Mouse (Mus musculus) limb, embryonic 15.5 days (tissue): ENCODE measurements around the gene Hibadh. TPM values are rescaled to one million over a fixed set of nuclear protein-coding genes. Genes with fewer than 3 reads are reported as not detected.
A peak's percentile ranks its signal among the peaks of the same experiment; 100 is the strongest.

ENCODE experiments used
- ATAC-seq: fragments of 200-750 bp; cut with Nextera tagmentation; 2 replicates; pipeline ENCODE4 v1.8.0; 2017; ENCODE audit warnings: low read depth, moderate TSS enrichment; ENCODE audit not compliant: insufficient number of reproducible peaks, low FRiP score, low TSS enrichment
- H3K27ac ChIP-seq: fragments of 300-500 bp; sonication (generic); 2 replicates; pipeline ENCODE4 v1.5.1; 2015; ENCODE audit warnings: moderate library complexity, mild to moderate bottlenecking, inconsistent platforms
- H3K27me3 ChIP-seq: fragments of 300-500 bp; sonication (generic); 2 replicates; pipeline ENCODE4 v1.6.1; 2015; ENCODE audit warnings: inconsistent platforms
- H3K36me3 ChIP-seq: fragments of 300-500 bp; sonication (generic); 2 replicates; pipeline ENCODE4 v1.6.1; 2015; ENCODE audit warnings: inconsistent platforms
- H3K4me1 ChIP-seq: fragments of 300-500 bp; sonication (generic); 2 replicates; pipeline ENCODE4 v1.6.1; 2015; ENCODE audit warnings: inconsistent platforms
- H3K4me2 ChIP-seq: fragments of 300-500 bp; sonication (generic); 2 replicates; pipeline ENCODE4 v1.6.1; 2015; ENCODE audit warnings: mild to moderate bottlenecking, inconsistent platforms
- H3K4me3 ChIP-seq: fragments of 300-500 bp; sonication (generic); 2 replicates; pipeline ENCODE4 v1.5.1; 2015; ENCODE audit warnings: mild to moderate bottlenecking, inconsistent platforms
- H3K9ac ChIP-seq: fragments of 300-500 bp; sonication (generic); 2 replicates; pipeline ENCODE4 v1.6.1; 2015; ENCODE audit warnings: inconsistent platforms
- H3K9me3 ChIP-seq: fragments of 300-500 bp; sonication (generic); 2 replicates; pipeline ENCODE4 v1.6.1; 2016; ENCODE audit warnings: inconsistent platforms
- WGBS: fragments of 180-500 bp; shearing (Covaris S2); methylation state at CpG from one replicate; pipeline ENCODE4 v1.1.7; 2015; 5-methylcytosine and 5-hydroxymethylcytosine counted together
- polyA plus RNA-seq: library from polyadenylated mRNA; unstranded; fragments of >200 nt; fragmentation: Nextera tagmentation; extraction: Ambion mirVana; gene quantifications from 2 replicates; pipeline ENCODE4 v1.2.1, GENCODE M21; 2015

Gene Hibadh
- polyA plus RNA-seq, 1 experiment from 2014 or later, result 85.9 TPM

- ATAC-seq, result no peak
- Histone ChIP-seq H3K36me3 (no peaks in the 10 kb centered on the region), H3K27ac (no peak overlapping the region), H3K4me3 (no peak overlapping the region), H3K4me1 (no peaks in the 10 kb centered on the region), H3K9me3 (no peaks in the 10 kb centered on the region), H3K27me3 (no peaks in the 10 kb centered on the region), H3K9ac (no peak overlapping the region), H3K4me2 (no peak overlapping the region)
- WGBS, result 80% methylated on average over 2 of the region's 2 CpGs
Measured at GRCm38 (mm10) chr6:52635395-52635794, 4.8 kb downstream of the Hibadh start.

GRCm38 (mm10) chr6:52630625-52631024 lies 9.6 kb downstream of the Hibadh start:
- H3K9me3 ChIP-seq, result no peaks in the 10 kb centered on the region
- H3K27me3 ChIP-seq, result no peaks in the 10 kb centered on the region
- peaks cover 6% of the 10 kb centered on the region; the same call in 1 of the 2 replicates for H3K36me3 ChIP-seq
- no peak for ATAC-seq
- 90% methylated on average over 4 of the region's 4 CpGs for WGBS
- no peak overlapping the region for H3K4me2 ChIP-seq
- H3K4me1 ChIP-seq, result no peaks in the 10 kb centered on the region
- no peak overlapping the region for H3K27ac ChIP-seq
- no peak overlapping the region for H3K9ac ChIP-seq
- no peak overlapping the region for H3K4me3 ChIP-seq

GRCm38 (mm10) chr6:52629180-52629579 lies 11.0 kb downstream of the Hibadh start:
- no peak overlapping the region for H3K9ac ChIP-seq
- H3K4me1 ChIP-seq, result no peaks in the 10 kb centered on the region
- H3K27me3 ChIP-seq, result no peaks in the 10 kb centered on the region
- H3K9me3 ChIP-seq, result no peaks in the 10 kb centered on the region
- H3K4me3 ChIP-seq, result no peak overlapping the region
- no peak for ATAC-seq
- H3K36me3 ChIP-seq, result peaks cover 6% of the 10 kb centered on the region; the same call in 1 of the 2 replicates
- WGBS, result 97% methylated on average over 4 of the region's 4 CpGs
- no peak overlapping the region for H3K4me2 ChIP-seq
- H3K27ac ChIP-seq, result no peak overlapping the region

- ATAC-seq, result no peak
- H3K9ac ChIP-seq, result no peak overlapping the region
- H3K4me2 ChIP-seq, result no peak overlapping the region
- peaks cover 6% of the 10 kb centered on the region; the same call in 1 of the 2 replicates for H3K36me3 ChIP-seq
- no peaks in the 10 kb centered on the region for H3K9me3 ChIP-seq
- 87% methylated on average over 4 of the region's 4 CpGs for WGBS
- no peaks in the 10 kb centered on the region for H3K27me3 ChIP-seq
- no peak overlapping the region for H3K27ac ChIP-seq
- H3K4me1 ChIP-seq, result no peaks in the 10 kb centered on the region
- no peak overlapping the region for H3K4me3 ChIP-seq
Measured at GRCm38 (mm10) chr6:52626735-52627134, 13.5 kb downstream of the Hibadh start.

- Histone ChIP-seq H3K36me3 (peaks cover 10% of the 10 kb centered on the region; the same call in 1 of the 2 replicates), H3K4me3 (no peak overlapping the region), H3K4me2 (no peak overlapping the region), H3K9me3 (no peaks in the 10 kb centered on the region), H3K4me1 (no peaks in the 10 kb centered on the region), H3K27ac (no peak overlapping the region), H3K27me3 (no peaks in the 10 kb centered on the region), H3K9ac (no peak overlapping the region)
- 95% methylated on average over 3 of the region's 3 CpGs for WGBS
- no peak for ATAC-seq
Measured at GRCm38 (mm10) chr6:52623741-52624140, 16.4 kb downstream of the Hibadh start.

- H3K9ac ChIP-seq, result no peak overlapping the region
- H3K27me3 ChIP-seq, result no peaks in the 10 kb centered on the region
- no peak overlapping the region for H3K4me3 ChIP-seq
- H3K27ac ChIP-seq, result no peak overlapping the region
- peaks cover 15% of the 10 kb centered on the region; the same call in 1 of the 2 replicates for H3K36me3 ChIP-seq
- H3K4me2 ChIP-seq, result no peak overlapping the region
- H3K9me3 ChIP-seq, result no peaks in the 10 kb centered on the region
- H3K4me1 ChIP-seq, result no peaks in the 10 kb centered on the region
- no peak for ATAC-seq
- 54% methylated on average over 11 of the region's 11 CpGs for WGBS
Measured at GRCm38 (mm10) chr6:52621731-52622480, 18.3 kb downstream of the Hibadh start.

- ATAC-seq, result no peak
Measured at GRCm38 (mm10) chr6:52620090-52620489, 20.1 kb downstream of the Hibadh start.

GRCm38 (mm10) chr6:52609626-52610352 lies 30.4 kb downstream of the Hibadh start:
- Histone ChIP-seq H3K36me3 (no peaks in the 10 kb centered on the region), H3K9ac (no peak overlapping the region), H3K9me3 (no peaks in the 10 kb centered on the region), H3K4me3 (no peak overlapping the region), H3K27ac (peak overlapping the region; percentile 51), H3K4me2 (no peak overlapping the region), H3K4me1 (no peaks in the 10 kb centered on the region), H3K27me3 (no peaks in the 10 kb centered on the region)
- 67% methylated on average over 6 of the region's 6 CpGs for WGBS
- ATAC-seq, result no peak

More at GRCm38 (mm10) chr6:52620090-52620489, 20.1 kb downstream of the Hibadh start:
- 84% methylated on average over 2 of the region's 2 CpGs for WGBS
- no peak overlapping the region for H3K4me2 ChIP-seq
- H3K36me3 ChIP-seq, result peaks cover 18% of the 10 kb centered on the region; the same call in 1 of the 2 replicates
- H3K9ac ChIP-seq, result no peak overlapping the region
- no peak overlapping the region for H3K27ac ChIP-seq
- no peaks in the 10 kb centered on the region for H3K9me3 ChIP-seq
- H3K4me1 ChIP-seq, result no peaks in the 10 kb centered on the region
- H3K4me3 ChIP-seq, result no peak overlapping the region
- H3K27me3 ChIP-seq, result no peaks in the 10 kb centered on the region

- Histone ChIP-seq H3K9me3 (no peaks in the 10 kb centered on the region), H3K36me3 (no peaks in the 10 kb centered on the region), H3K27ac (no peak overlapping the region), H3K9ac (no peak overlapping the region), H3K4me2 (no peak overlapping the region), H3K27me3 (no peaks in the 10 kb centered on the region), H3K4me3 (no peak overlapping the region), H3K4me1 (no peaks in the 10 kb centered on the region)
- 86% methylated on average over 4 of the region's 4 CpGs for WGBS
- no peak for ATAC-seq
Measured at GRCm38 (mm10) chr6:52608121-52608520, 32.1 kb downstream of the Hibadh start.

- Histone ChIP-seq H3K27me3 (no peaks in the 10 kb centered on the region), H3K4me1 (no peaks in the 10 kb centered on the region), H3K4me3 (no peak overlapping the region), H3K27ac (no peak overlapping the region), H3K9ac (no peak overlapping the region), H3K9me3 (no peaks in the 10 kb centered on the region), H3K36me3 (no peaks in the 10 kb centered on the region), H3K4me2 (no peak overlapping the region)
- 75% methylated on average over 7 of the region's 7 CpGs for WGBS
- ATAC-seq, result no peak
Measured at GRCm38 (mm10) chr6:52606746-52607347, 33.3 kb downstream of the Hibadh start.

- Histone ChIP-seq H3K4me3 (no peak overlapping the region), H3K36me3 (no peaks in the 10 kb centered on the region), H3K9ac (no peak overlapping the region), H3K27ac (no peak overlapping the region), H3K4me2 (no peak overlapping the region), H3K27me3 (no peaks in the 10 kb centered on the region), H3K4me1 (no peaks in the 10 kb centered on the region), H3K9me3 (no peaks in the 10 kb centered on the region)
- 61% methylated on average over 7 of the region's 7 CpGs for WGBS
- no peak for ATAC-seq
Measured at GRCm38 (mm10) chr6:52601706-52602642, 38.2 kb downstream of the Hibadh start.
